Mouse (Mus musculus) CH12F3 (cell line): ENCODE data around the gene Rad51.

Experiments
- in situ Hi-C: fragments of 300-500 bp; cut with MboI; formaldehyde crosslinking; loops from 2 replicates; pipeline ENCODE4 v1.14.3; 2020; ENCODE audit warnings: low sequenced_read_pairs

Rad51 gene

DNA sequence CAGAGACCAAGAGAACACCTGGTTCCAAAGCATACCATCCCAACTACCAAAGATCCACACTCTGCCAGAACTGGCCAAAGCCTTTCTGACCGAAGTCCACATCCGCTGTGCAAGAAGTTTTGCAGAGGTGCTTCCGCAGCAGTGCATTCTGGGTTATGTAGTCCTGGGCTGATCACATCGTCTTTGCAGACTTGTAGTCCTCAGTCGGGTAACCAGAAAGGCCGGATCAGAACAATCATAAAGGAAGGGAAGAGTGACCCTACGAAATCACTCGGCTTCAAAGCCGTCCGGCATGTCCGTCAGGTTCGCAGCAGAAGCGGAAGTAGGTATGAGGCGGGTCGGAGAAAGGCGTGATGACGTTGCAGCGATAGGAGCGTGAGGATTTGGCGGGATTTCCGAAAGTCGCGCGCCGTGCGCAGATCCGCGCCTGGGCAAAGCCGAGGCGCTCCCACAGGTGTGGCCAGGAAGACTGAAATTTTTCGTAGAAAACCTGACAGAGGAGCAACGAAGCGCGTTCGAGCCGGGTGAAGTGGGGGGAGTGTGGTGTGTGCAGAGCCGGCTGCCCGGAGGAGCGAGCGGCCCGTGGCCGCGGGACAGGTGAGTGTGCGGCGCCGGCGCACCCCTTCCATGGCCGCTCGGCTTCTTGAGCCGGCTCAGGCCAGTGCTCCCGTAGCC, at the start of gene Rad51:
Gene Rad51 (plus strand): TSS at position 356 of the 675 bp plus-strand sequence.
- in situ Hi-C loops: no loop called here

DNA sequence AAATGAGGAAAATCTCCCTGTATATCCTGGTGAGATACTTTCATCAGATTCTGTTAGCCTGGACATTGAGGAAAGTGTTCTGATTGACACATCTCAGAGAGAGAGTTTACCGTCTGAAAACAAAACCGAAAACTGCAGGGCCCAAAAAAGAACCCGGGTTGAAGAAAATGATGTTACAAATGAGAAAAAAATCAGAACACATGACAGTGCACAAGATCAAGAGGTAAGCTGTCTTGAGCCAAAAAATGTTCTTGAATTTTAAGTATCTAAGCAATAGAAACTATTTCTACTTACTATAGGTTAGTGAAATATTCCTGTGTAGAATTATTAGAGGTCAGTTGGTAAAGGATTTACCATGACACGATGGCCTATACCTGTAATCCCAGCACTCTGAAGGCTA, 40.2 kb upstream of the Rad51 start:
- in situ Hi-C loops: no loop called here

DNA sequence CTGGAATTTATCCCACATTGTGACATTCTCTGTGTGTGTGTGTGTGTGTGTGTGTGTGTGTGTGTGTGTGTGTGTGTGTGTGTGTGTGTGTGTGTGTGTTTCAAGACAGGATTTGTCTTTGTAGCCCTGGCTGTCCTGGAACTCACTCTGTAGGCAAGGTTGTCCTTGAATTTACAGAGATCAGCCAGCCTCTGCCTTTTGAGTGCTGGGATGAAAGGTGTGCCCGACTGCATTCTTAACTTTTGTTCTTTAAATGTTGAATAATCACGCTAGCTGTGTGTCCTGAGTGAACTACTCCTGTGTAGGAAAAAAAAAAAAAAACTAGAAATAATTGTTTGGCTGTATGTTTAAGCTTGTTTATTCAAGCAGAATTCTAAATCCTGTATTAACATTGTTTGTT, 26.4 kb upstream of the Rad51 start:
- in situ Hi-C loops: no loop called here

DNA sequence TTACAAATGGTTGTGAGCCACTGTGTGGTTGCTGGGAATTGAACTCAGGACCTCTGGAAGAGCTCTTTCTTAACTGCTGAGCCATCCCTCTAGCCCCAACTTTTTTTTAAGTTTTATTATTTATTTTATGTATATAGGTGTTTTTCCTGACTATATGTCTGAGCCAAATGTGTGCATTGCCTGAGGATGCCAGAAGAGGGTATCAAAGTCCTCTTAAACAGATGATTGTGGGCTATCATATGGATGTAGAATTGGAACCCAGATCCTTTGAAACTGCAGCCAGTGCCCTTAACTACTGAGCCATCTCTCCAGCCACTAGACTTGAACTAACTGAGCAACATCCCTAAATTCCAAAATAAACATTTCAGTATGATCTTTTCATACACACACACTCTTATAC, 11.0 kb upstream of the Rad51 start:
- in situ Hi-C loops: no loop called here

DNA sequence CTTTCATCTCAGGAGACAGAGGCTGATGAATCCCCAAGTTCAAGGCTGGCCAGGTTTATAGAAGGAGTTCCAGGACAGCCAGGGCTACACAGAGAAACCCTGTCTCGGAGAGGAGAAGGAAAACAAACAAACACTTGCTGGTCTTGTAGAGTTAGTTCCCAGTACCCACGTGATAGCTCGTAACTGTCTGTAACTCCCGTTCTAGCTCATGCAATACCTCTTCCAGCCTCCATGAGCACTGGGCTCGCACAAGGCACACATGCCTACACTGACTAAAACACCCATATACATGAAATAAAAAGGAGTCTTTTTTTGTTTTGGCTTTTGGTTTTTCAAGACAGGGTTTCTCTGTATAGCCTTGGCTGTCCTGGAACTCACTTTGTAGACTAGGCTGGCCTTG, 6.0 kb upstream of the Rad51 start:
- in situ Hi-C loops: no loop called here

DNA sequence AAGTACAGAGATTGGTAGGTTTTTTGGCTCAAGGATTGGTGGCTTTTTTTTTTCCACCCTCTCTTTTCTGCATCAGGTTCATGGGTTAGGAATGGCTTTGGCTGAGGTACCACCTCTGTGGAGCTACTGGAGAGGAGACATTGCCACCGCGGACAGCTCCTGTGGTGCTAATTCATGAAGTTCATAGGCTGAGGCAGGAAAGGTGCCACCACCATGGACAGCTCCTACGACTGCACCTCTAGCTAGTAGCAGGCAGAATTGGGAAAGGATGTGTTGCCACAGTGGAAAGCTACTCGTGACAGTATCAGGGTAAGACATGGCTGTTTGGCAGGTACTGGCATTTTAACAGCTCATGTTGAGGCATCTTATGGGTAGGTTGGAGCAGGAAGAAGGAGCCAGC, 4.0 kb upstream of the Rad51 start:
- in situ Hi-C loops: no loop called here

DNA sequence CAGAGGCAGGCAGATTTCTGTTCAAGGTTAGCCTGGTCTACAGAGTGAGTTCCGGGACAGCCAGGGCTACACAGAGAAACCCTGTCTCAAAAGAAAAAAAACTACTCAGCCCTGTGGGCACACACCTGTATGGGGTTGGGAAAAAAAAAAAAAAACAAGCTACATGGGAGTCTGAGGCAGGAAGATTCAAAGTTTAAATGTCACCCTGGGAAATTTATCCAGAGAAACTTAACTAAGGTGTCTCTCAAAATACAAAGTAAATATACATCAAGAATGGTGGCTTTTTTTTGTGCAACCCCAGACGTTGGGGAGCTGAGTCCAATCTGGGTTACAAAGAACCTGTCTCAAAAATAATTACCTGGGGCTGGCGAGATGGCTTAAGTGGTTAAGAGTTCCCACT, 1.5 kb upstream of the Rad51 start:
- in situ Hi-C loops: no loop called here

DNA sequence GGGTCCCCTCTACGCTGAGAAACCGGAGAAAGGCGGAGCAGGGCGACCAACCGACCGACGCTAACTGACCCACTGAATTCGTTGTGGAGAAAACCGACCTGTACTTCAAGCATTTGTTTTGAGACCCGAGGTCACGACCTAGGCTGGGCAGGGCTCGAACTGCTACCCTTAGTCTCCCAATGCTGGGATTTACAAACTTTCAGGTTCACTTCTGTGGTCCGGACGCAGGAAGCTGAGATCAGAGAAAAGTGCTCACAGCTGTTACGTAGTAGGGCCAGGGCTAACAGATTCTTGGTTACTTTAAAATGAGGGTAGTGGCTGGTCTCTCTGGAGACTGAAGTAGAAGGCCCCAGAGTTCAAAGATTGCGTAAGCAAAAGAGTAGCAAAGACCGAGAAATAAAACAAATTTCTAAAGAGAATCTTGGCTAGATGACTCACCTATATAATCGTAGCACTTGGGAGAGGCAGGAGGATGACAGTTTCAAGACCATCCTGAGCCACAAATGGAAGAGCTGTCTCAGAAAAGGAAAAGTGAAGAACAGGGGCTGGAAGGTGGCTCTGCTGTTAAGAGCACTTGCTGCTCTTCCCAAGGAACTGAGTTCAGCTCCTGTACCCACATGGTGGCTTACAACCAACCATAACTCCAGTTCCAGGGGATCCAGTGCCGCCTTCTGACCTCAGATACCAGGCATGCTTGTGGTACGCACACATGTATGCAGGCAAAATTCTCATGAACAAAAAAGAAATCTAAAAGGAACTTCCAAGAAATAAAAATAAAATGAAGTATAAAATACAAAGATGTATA, 730 bp downstream of the Rad51 start:
- in situ Hi-C loops: no loop called here

DNA sequence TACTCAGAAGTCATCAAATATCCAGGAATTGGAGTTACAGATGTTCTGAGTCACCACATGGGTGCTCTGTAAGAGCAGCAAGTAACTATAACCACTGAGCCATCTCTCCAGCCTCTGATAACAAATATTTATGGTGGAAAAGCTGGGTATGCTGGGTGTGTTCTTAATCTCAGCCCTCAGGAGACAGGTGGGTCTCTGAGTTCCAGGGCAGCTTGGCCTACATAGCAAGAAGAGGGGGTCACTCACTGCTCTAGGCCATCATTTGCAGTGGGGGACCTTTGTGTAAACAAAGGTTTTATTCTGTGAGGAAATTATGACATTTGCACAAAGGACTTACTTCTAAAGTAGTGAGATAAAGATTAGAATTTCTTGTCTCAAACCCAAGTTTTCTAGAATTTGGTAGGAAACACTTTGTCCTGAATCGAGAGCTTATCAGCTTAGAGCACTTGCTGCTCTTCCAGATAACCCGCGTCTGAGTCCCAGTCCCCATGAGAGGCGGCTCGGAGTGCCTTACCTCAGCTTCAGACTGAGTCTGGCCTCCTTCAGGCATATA, 23.8 kb downstream of the Rad51 start:
- in situ Hi-C loops: no loop called here

DNA sequence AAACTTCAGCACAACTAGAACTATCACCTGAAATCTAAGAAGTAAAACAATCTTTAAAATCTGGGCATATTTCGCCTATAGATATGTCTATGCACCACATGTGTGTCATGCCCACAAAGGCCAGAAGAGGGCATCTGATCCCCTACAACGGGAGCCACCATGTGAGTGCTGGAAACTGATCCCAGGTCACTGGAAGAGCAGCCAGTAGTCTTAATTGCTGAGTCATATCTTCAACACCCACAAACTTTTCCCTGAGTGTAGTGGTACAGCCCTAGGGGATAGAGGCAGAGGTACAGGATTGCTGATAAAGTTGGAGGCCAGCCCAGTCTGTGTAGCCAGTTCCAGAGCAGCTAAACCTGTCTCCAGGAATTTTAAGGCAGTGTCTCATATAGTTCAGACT, 32.6 kb downstream of the Rad51 start:
- in situ Hi-C loops: no loop called here

DNA sequence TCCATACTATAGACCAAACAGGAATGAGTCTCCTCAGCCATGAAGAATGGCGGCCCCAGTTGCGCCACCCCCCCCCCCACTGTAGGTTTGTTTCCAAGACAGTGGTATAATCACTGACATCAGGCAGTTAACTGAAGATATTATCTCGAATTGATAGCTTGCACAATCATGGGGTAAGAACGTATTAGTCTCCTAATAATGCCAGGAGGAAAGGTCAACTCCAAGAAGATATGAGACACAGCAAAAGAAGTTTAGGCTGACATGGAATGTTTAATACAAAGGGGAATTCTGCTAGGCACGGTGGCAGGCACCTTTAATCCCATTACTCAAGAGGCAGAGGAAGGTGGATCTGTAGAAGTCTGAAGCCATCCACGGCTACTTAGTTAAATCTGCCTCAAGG, 33.8 kb downstream of the Rad51 start:
- in situ Hi-C loops: no loop called here

DNA sequence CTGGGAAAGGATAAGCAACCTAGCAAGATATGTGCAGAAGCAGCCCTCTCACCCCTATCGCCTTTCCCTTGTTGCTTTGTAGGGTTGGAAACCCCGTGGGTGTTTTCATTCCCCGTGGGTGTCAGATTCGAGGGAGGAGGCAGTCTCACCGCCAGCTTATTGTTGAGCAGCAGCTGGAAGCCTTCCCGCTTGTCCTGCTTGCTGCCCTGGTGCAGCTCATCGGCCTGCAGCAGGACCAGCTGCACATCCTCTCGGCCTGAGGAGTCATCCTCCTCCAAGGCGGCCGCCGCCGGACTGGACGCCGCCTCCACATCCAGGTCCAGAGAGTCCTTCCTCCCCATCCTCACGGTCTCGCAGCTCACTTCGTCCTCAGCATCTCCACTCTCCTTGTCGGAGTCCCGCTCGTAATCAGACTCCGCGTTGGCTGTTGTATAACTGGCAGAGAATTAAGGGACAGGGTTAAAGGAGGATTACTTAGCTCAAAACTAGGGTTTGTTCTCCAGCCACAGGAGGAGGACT, 34.6 kb downstream of the Rad51 start:
- in situ Hi-C loops: no loop called here

DNA sequence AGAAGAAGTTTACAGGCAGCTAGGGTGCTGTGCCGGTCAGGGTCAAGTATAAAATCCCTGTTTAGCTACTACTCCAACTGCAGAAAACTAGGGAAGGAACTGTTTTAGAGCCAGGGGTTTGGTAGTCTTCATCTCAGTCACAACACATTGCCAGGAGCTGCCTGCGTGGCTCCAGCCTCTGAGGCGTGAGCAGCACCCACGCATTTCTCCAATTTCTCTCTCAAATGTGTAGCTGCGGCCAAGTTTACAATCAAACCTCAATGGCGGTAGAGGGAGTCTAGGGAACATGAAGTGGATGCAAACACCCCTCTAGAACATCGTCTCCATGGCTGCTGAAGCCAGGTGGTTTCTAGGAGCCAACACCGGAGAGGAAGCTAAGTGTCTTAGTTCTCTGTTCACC, 35.2 kb downstream of the Rad51 start:
- in situ Hi-C loops: no loop called here

DNA sequence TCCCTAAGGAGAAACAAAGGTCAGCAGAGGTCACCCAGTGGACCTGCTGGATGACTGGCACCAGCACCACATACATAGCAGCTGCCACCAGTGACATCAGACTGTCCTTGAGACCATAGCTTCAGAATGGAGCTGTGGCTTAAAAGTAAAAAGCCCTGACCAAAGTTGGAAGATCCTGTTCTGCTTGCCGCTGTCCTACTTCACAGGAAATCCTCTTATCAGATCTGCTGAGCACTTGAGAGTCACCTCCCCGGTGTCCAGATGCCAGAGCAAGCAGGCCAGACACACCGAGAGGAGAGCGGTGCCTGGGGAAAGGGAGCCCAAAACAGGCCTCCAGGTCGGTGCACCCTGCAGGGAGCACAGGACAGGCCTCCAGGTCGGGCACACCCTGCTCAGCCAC, 39.7 kb downstream of the Rad51 start:
- in situ Hi-C loops: no loop called here

DNA sequence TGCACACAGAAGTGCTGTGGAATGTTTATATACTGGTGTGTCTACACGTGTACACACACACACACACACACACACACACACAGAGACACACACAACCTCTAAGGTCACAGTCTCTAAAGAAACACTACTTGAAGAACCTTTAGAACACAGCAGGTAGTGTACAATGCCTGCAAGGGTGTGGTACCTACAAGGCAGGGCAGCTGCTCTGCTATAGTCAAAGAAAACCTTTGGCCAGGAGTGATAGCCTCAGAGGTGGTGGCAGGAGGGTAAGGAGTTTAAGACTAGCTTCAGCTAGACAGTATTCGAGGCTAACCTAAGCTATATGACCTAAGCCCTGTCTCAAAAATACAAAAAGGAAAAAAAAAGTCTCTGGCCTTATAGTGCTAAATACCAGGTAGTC, 42.1 kb downstream of the Rad51 start:
- in situ Hi-C loops: no loop called here

DNA sequence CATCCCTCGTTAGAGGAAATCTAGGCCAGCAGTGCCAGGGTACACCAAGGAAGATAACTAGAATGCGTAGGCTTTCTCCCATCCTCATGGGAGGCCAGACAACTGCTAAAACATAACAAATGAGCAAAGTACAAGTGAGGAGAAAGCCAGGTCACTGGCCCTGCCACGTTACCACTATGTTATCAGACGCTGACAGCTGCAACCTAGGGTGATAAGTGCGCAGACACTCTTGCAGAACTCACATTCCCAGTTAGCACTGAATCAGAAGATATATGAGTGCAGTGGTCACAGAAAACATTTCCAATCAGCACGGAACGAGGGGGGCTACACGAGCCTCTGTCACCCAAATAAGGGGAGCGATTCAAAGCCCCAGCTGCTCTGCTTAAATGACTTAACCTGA, 42.8 kb downstream of the Rad51 start:
- in situ Hi-C loops: no loop called here

DNA sequence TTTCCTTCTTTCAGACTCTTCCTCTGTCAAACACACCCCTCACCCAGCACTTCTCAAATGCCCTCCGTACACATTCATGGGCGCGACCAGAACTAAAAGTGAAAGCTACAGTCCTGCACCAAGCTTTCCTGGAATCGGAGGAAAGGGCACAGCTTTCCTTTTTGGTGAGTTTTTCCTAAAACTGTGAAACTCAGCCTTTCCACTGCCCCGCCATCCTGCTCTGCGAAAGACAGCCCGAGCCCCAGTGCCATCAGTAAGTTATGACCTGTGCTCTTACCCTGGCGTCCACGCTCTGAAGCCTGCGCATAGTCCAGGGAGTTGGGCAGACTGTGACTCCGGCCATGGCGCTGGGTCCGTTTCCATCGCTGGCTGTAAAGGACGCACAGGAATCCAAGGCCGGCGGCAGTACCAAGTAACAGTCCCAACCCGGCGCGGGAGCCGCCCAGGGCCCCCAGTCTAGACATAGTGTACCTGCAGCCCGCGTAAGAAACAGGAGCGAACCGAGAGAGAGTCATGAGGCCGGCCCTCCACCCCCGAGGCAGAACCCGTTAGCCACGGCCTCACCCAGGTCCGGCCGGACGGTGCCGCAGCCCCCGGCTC, 43.6 kb downstream of the Rad51 start:
- in situ Hi-C loops: no loop called here

DNA sequence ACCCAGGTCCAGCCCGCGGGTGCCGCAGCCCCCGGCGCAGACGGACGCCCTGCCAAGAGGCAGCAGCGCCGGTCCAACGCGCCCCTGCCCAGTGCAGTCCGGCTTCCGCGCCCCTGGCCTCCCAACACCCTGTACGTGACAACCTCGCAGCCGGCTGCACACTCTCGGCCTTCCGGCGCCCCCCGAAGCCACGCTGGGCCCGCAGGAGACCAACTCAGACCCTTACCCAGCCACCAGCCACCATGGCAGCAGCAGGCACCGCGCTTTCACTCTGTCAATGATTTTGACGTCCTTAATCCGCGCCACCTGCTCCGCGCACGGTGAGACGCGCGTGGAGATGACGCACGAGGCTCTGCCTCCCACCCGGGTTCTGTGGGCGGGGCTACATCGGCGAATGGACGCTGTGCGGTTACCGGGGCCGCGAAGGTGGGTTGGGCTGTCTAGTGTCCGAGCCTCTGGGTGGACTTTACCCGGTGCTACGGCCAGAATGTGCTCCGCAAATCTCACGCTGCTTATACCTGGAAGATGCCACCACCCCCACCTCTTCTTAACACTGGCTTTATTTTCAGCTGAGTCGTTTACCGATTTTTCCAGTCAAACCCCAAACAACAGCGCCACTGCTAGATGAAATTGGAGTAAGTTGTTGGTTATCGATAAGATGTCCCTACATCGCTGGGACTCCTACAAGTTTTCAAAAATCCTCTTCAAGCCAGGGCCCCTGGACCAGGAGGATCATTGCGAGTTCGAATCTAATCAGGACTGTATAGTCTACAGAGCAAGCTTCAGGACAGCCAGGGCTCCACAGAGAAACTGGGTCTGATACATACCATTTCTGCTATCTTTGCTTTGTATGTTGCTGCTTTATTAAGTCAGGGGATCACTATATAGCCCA, 44.3 kb downstream of the Rad51 start, which contains the start of gene Rmdn3:
Gene Rmdn3 (minus strand): TSS at position 354 of the 892 bp plus-strand sequence.
- in situ Hi-C loops: no loop called here

DNA sequence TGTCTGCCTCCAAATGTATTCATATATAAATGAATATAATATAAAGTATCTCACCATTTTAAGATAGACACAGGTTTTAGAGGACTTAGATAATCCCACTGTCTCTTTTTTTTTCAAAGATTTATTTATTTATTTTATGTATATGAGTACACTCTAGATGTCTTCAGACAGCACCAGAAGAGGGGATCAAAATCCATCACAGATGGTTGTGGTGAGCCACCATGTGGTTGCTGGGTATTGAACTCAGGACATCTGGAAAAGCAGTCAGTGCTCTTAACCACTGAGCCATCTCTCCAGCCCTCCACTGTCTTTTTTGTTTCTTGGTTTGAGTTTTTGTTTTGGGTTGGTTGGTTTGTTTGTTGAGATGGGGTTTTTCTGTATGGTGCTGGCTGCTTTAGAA, 45.2 kb downstream of the Rad51 start:
- in situ Hi-C loops: no loop called here

DNA sequence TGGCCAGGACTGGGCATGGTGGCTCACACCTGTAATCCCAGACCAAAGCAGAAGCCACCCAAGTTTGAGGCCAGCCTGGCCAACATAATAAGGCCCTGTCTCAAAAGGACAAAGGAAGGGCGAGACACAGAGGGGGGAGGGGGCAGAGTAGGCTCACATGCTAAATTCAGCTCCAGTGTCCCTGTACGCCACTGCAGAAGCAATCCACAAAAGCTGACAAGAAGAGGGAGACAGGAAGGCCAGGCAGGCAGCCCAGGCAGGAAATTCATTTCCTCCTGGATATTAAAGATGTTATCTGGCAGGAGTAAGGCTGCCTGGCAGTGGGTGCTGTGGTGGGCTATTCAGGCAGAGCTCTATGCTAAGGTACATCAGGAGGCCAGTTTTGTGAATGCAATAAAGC, 48.7 kb downstream of the Rad51 start:
- in situ Hi-C loops: no loop called here

DNA sequence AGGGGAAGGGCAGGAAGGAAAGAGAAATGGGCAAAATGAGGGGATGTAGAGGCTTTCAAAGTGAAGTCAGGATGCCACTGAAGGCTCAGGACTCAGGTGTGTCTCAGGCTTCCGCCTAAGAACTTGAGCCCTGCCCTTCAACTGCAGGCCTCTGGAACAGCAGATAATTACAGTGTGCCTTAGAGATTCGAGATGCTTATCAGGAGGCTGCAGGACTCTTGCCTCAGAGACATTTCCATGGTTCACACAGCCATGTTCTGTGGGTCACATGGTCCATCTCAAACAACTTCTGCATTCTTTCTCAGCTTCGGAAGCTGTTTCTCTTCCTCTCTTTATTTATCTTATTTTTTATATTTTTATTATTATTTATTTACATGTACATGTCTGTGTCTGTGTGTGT, 50.5 kb downstream of the Rad51 start:
- in situ Hi-C loops: no loop called here
